Mouse (Mus musculus) embryonic facial prominence, embryonic 13.5 days (tissue): ENCODE results near the gene Dcdc2b. TPM values are rescaled to one million over a fixed set of nuclear protein-coding genes. Genes with fewer than 3 reads are reported as not detected.

Experiments
- ATAC-seq: fragments of 200-750 bp; cut with Nextera tagmentation; 2 replicates; pipeline ENCODE4 v1.8.0; 2017; ENCODE audit warnings: low read depth; ENCODE audit not compliant: insufficient number of reproducible peaks, insufficient read depth, low FRiP score, low TSS enrichment
- H3K27ac ChIP-seq: fragments of 300-500 bp; sonication (generic); 2 replicates; pipeline ENCODE4 v1.5.1; 2015; ENCODE audit warnings: moderate library complexity, mild to moderate bottlenecking, inconsistent platforms
- H3K27me3 ChIP-seq: fragments of 300-500 bp; sonication (generic); 2 replicates; pipeline ENCODE4 v1.6.1; 2015; ENCODE audit warnings: mild to moderate bottlenecking, inconsistent platforms
- H3K36me3 ChIP-seq: fragments of 300-500 bp; sonication (generic); 2 replicates; pipeline ENCODE4 v1.6.1; 2015; ENCODE audit warnings: mild to moderate bottlenecking, inconsistent platforms
- H3K4me1 ChIP-seq: fragments of 300-500 bp; sonication (generic); 2 replicates; pipeline ENCODE4 v1.6.1; 2015; ENCODE audit warnings: inconsistent platforms
- H3K4me2 ChIP-seq: fragments of 300-500 bp; sonication (generic); 2 replicates; pipeline ENCODE4 v1.6.1; 2015; ENCODE audit warnings: moderate library complexity, mild to moderate bottlenecking, inconsistent platforms
- H3K4me3 ChIP-seq: fragments of 300-500 bp; sonication (generic); 2 replicates; pipeline ENCODE4 v1.5.1; 2015; ENCODE audit warnings: mild to moderate bottlenecking, inconsistent platforms
- H3K9ac ChIP-seq: fragments of 300-500 bp; sonication (generic); 2 replicates; pipeline ENCODE4 v1.6.1; 2015; ENCODE audit warnings: mild to moderate bottlenecking, inconsistent platforms
- H3K9me3 ChIP-seq: fragments of 300-500 bp; sonication (generic); 2 replicates; pipeline ENCODE4 v1.6.1; 2016; ENCODE audit warnings: inconsistent platforms
- WGBS: fragments of 180-500 bp; shearing (Covaris S2); methylation state at CpG from one replicate; pipeline ENCODE4 v1.1.7; 2015; ENCODE audit warnings: mixed read lengths; 5-methylcytosine and 5-hydroxymethylcytosine counted together
- polyA plus RNA-seq: library from polyadenylated mRNA; unstranded; fragments of >200 nt; fragmentation: Nextera tagmentation; extraction: Ambion mirVana; gene quantifications from 2 replicates; pipeline ENCODE4 v1.2.1, GENCODE M21; 2015

Dcdc2b gene
- polyA plus RNA-seq, 1 experiment from 2014 or later = 3.1 TPM

GRCm38 (mm10) chr4:129600233-129601158, 13.6 kb downstream of the Dcdc2b start, which contains the start of the genes Eif3i and Tmem234:
Eif3i (minus strand) TSS chr4:129600648.
Tmem234 (plus strand) TSS chr4:129600668.
- Histone ChIP-seq H3K27ac (peak within 1 kb of the TSS; percentile 83), H3K9ac (peak within 1 kb of the TSS; percentile 93), H3K9me3 (no peaks in the 10 kb centered on the region), H3K4me3 (peak within 1 kb of the TSS; percentile 95), H3K4me2 (peak within 1 kb of the TSS; percentile 76), H3K27me3 (no peaks in the 10 kb centered on the region), H3K4me1 (peaks cover 26% of the 10 kb centered on the region), H3K36me3 (peaks cover 58% of the 10 kb centered on the region)
- peak; percentile 85 for ATAC-seq
- under 1% methylated on average over 74 of the region's 74 CpGs for WGBS

GRCm38 (mm10) chr4:129588865-129589264, 25.2 kb downstream of the Dcdc2b start:
- no peak overlapping the region for H3K27ac ChIP-seq
- no peak for ATAC-seq
- WGBS = 90% methylated on average over 4 of the region's 4 CpGs
- H3K4me2 ChIP-seq = no peak overlapping the region
- H3K9me3 ChIP-seq = no peaks in the 10 kb centered on the region
- no peak overlapping the region for H3K4me3 ChIP-seq
- no peak overlapping the region for H3K9ac ChIP-seq
- H3K27me3 ChIP-seq = no peaks in the 10 kb centered on the region
- peaks cover 8% of the 10 kb centered on the region for H3K4me1 ChIP-seq
- H3K36me3 ChIP-seq = peaks cover 38% of the 10 kb centered on the region

- no peaks in the 10 kb centered on the region for H3K9me3 ChIP-seq
- H3K36me3 ChIP-seq = peaks cover 20% of the 10 kb centered on the region
- ATAC-seq = no peak
- no peak overlapping the region for H3K9ac ChIP-seq
- no peak overlapping the region for H3K4me2 ChIP-seq
- no peaks in the 10 kb centered on the region for H3K27me3 ChIP-seq
- no peak overlapping the region for H3K27ac ChIP-seq
- H3K4me1 ChIP-seq = peaks cover 8% of the 10 kb centered on the region
- no peak overlapping the region for H3K4me3 ChIP-seq
- WGBS = 46% methylated on average over 1 of the region's 1 CpGs
Observed at GRCm38 (mm10) chr4:129586943-129587342, 27.1 kb downstream of the Dcdc2b start.

GRCm38 (mm10) chr4:129585773-129586172, 28.3 kb downstream of the Dcdc2b start:
- Histone ChIP-seq H3K36me3 (peaks cover 9% of the 10 kb centered on the region), H3K4me3 (no peak overlapping the region), H3K27ac (no peak overlapping the region), H3K27me3 (no peaks in the 10 kb centered on the region), H3K4me1 (peaks cover 8% of the 10 kb centered on the region), H3K4me2 (peak overlapping the region; percentile 76), H3K9ac (no peak overlapping the region), H3K9me3 (no peaks in the 10 kb centered on the region)
- WGBS = 68% methylated on average over 9 of the region's 9 CpGs
- no peak for ATAC-seq

- H3K4me1 ChIP-seq = peaks cover 8% of the 10 kb centered on the region
- peaks cover 1% of the 10 kb centered on the region; the same call in 1 of the 2 replicates for H3K36me3 ChIP-seq
- H3K27ac ChIP-seq = no peak overlapping the region; the same call in 1 of the 2 replicates
- no peaks in the 10 kb centered on the region for H3K27me3 ChIP-seq
- H3K9me3 ChIP-seq = no peaks in the 10 kb centered on the region
- H3K9ac ChIP-seq = peak overlapping the region; percentile 69
- H3K4me3 ChIP-seq = peak overlapping the region; percentile 51
- H3K4me2 ChIP-seq = peak overlapping the region; percentile 76
- peak; percentile 54; the same call in 1 of the 2 replicates for ATAC-seq
- WGBS = 1% methylated on average over 36 of the region's 36 CpGs
Observed at GRCm38 (mm10) chr4:129584884-129585608, 29.0 kb downstream of the Dcdc2b start.

- no peak overlapping the region; the same call in 1 of the 2 replicates for H3K27ac ChIP-seq
- peaks cover 8% of the 10 kb centered on the region for H3K4me1 ChIP-seq
- no peaks in the 10 kb centered on the region for H3K9me3 ChIP-seq
- ATAC-seq = no peak
- no peaks in the 10 kb centered on the region for H3K27me3 ChIP-seq
- H3K4me3 ChIP-seq = peak overlapping the region; percentile 51
- WGBS = 55% methylated on average over 1 of the region's 1 CpGs
- no peaks in the 10 kb centered on the region for H3K36me3 ChIP-seq
- H3K9ac ChIP-seq = peak overlapping the region; percentile 69
- H3K4me2 ChIP-seq = peak overlapping the region; percentile 76
Observed at GRCm38 (mm10) chr4:129584370-129584769, 29.7 kb downstream of the Dcdc2b start.

- no peak overlapping the region for H3K4me2 ChIP-seq
- H3K9me3 ChIP-seq = no peaks in the 10 kb centered on the region
- H3K36me3 ChIP-seq = no peaks in the 10 kb centered on the region
- no peak overlapping the region for H3K4me3 ChIP-seq
- no peak overlapping the region for H3K9ac ChIP-seq
- ATAC-seq = no peak
- peaks cover 8% of the 10 kb centered on the region for H3K4me1 ChIP-seq
- H3K27ac ChIP-seq = no peak overlapping the region
- no peaks in the 10 kb centered on the region for H3K27me3 ChIP-seq
- 84% methylated on average over 1 of the region's 1 CpGs for WGBS
Observed at GRCm38 (mm10) chr4:129582251-129582650, 31.8 kb downstream of the Dcdc2b start.

GRCm38 (mm10) chr4:129580347-129580746, 33.7 kb downstream of the Dcdc2b start:
- no peak overlapping the region for H3K4me3 ChIP-seq
- no peak overlapping the region for H3K9ac ChIP-seq
- H3K27ac ChIP-seq = no peak overlapping the region
- no peaks in the 10 kb centered on the region for H3K36me3 ChIP-seq
- H3K27me3 ChIP-seq = no peaks in the 10 kb centered on the region; the same call in 1 of the 2 replicates
- H3K4me1 ChIP-seq = peaks cover 12% of the 10 kb centered on the region
- H3K4me2 ChIP-seq = no peak overlapping the region
- WGBS = 58% methylated on average over 7 of the region's 7 CpGs
- no peak for ATAC-seq
- H3K9me3 ChIP-seq = no peaks in the 10 kb centered on the region

GRCm38 (mm10) chr4:129578466-129578865, 35.6 kb downstream of the Dcdc2b start, which contains the start of gene Fam167b:
Fam167b (minus strand) TSS chr4:129578549.
- H3K4me1 ChIP-seq = peaks cover 10% of the 10 kb centered on the region; the same call in 1 of the 2 replicates
- WGBS = 88% methylated on average over 5 of the region's 5 CpGs
- no peak for ATAC-seq
- no peaks in the 10 kb centered on the region for H3K9me3 ChIP-seq
- no peak within 1 kb of the TSS; the same call in 1 of the 2 replicates for H3K27ac ChIP-seq
- peak within 1 kb of the TSS; percentile 22; the same call in 1 of the 2 replicates for H3K4me2 ChIP-seq
- no peaks in the 10 kb centered on the region; the same call in 1 of the 2 replicates for H3K27me3 ChIP-seq
- H3K36me3 ChIP-seq = no peaks in the 10 kb centered on the region
- no peak within 1 kb of the TSS for H3K9ac ChIP-seq
- H3K4me3 ChIP-seq = no peak within 1 kb of the TSS

GRCm38 (mm10) chr4:129577688-129578087, 36.4 kb downstream of the Dcdc2b start:
- H3K36me3 ChIP-seq = no peaks in the 10 kb centered on the region
- H3K4me3 ChIP-seq = no peak overlapping the region
- 84% methylated on average over 7 of the region's 7 CpGs for WGBS
- H3K9me3 ChIP-seq = no peaks in the 10 kb centered on the region
- H3K4me1 ChIP-seq = peaks cover 10% of the 10 kb centered on the region; the same call in 1 of the 2 replicates
- H3K27ac ChIP-seq = no peak overlapping the region
- peak overlapping the region; percentile 22; the same call in 1 of the 2 replicates for H3K4me2 ChIP-seq
- H3K9ac ChIP-seq = no peak overlapping the region
- H3K27me3 ChIP-seq = no peaks in the 10 kb centered on the region; the same call in 1 of the 2 replicates
- no peak for ATAC-seq

- H3K9me3 ChIP-seq = no peaks in the 10 kb centered on the region
- no peaks in the 10 kb centered on the region for H3K36me3 ChIP-seq
- H3K27ac ChIP-seq = no peak overlapping the region
- peaks cover 10% of the 10 kb centered on the region; the same call in 1 of the 2 replicates for H3K4me1 ChIP-seq
- H3K9ac ChIP-seq = 0 out of 2 replicates have a peak overlapping the region, but pooled peaks have one; percentile 27
- ATAC-seq = no peak
- H3K4me3 ChIP-seq = 0 out of 2 replicates have a peak overlapping the region, but pooled peaks have one; percentile 1
- 30% methylated on average over 21 of the region's 21 CpGs for WGBS
- H3K27me3 ChIP-seq = no peaks in the 10 kb centered on the region; the same call in 1 of the 2 replicates
- peak overlapping the region; percentile 22; the same call in 1 of the 2 replicates for H3K4me2 ChIP-seq
Observed at GRCm38 (mm10) chr4:129576863-129577491, 37.1 kb downstream of the Dcdc2b start.
